In genomic region chr2:59344699-59345098, GRCm38 (mm10) we compare ENCODE assay signal across 22 mouse cellular contexts.
DNase-seq lines count a peak whose midpoint lies in the region; ATAC-seq lines count a peak whose summit lies in the region.
"Had no signal": no experiment of that assay in that cellular context is flagged by ENCODE, and none has a peak within 500 bp of the region (broad histone marks: within the 10 kb centered on the region; RNA-seq: fewer than 3 reads in every experiment).

No protein-coding gene starts in this region.

- ATAC-seq in cerebellum, adult (ENCODE audit: insufficient number of reproducible peaks, low FRiP score, low TSS enrichment): peak; percentile 76
- ATAC-seq: activated CD4-positive, CD25-positive, alpha-beta regulatory T cell, adult 4 months; forebrain, embryonic 15.5 days; inflammation-experienced regulatory T-cells, adult 6 months had no signal

- DNase-seq in cerebellum, postnatal 4 days (ENCODE audit: low spot score in 2 of 2): no peak
- peak; percentile 86 for DNase-seq in cerebellum, adult 11 months
- DNase-seq in cerebellum, adult 9-10 months: peak; percentile 93
- peak; percentile 87 to 89 for DNase-seq in cerebellum, postnatal 36 days
- no peak for DNase-seq in right cerebral cortex, postnatal 14 days
- DNase-seq in heart, postnatal 36 days: no peak
- DNase-seq: adrenal gland, postnatal 10 days; embryo, embryonic 11 days; gastrocnemius, postnatal 25 days; heart, adult 18-20 months; layer of hippocampus, postnatal 36 days; left cerebral cortex, postnatal 4 days; liver, embryonic 13.5 days; lung, adult 2 months; lung, postnatal 10 days; midbrain, embryonic 14.5 days; spleen, adult 18-20 months; thymus, postnatal 14 days had no signal

- intact Hi-C loops in heart, postnatal 36 days (cut with DNase I): no loop called here

Comparison
In these comparisons a context has a peak if more than half of its experiments do, and no peak if none do; other contexts are left out.
1. DNase-seq: peak in cerebellum, adult 11 months (single experiment), cerebellum, adult 9-10 months (single experiment) and cerebellum, postnatal 36 days (2 of 2); none in cerebellum, postnatal 4 days (0 of 2), right cerebral cortex, postnatal 14 days (single experiment) and heart, postnatal 36 days (0 of 2).